Mouse (Mus musculus): ENCODE results near the gene Hacd1.

GRCm38 (mm10) chr2:13935343-13935742 is 120.6 kb downstream of the Hacd1 start:
- no peak for TF ChIP-seq EP300 (IDR thresholded peaks at IDR 0.05)
- TF ChIP-seq CTCF (IDR thresholded peaks at IDR 0.05) = no peak
